Mouse (Mus musculus) liver, embryonic 18 days (tissue): ENCODE measurements around the gene Olfr119. TPM values are rescaled to one million over a fixed set of nuclear protein-coding genes. Genes with fewer than 3 reads are reported as not detected.

Source experiments
- polyA plus RNA-seq: library from polyadenylated mRNA; depleted of rRNA; stranded (reverse); fragments of >200 nt; gene quantifications from 2 replicates; pipeline ENCODE4 v1.2.3, GENCODE M21; 2012; rRNA removed

Olfr119 gene
- not detected in 2 replicates for polyA plus RNA-seq

DNA sequence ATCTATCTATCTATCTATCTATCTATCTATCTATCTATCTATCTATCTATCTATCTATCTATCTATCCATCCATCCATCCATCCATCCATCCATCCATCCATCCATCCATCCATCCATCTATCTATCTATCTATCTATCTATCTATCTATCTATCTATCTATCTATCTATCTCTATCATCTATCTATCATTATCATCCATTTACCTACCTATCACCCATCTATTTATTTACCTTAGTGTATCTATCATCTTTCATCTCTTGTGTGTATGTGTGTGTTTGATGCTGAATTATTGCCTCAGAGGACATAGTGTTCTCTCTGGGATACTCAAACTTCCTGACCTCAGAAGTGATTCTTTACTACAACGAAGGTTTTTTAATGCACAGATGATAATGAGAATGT lies at the start of gene Olfr119:
TSS of gene Olfr119 (plus strand) at position 301 of the 400 bp plus-strand sequence.

DNA sequence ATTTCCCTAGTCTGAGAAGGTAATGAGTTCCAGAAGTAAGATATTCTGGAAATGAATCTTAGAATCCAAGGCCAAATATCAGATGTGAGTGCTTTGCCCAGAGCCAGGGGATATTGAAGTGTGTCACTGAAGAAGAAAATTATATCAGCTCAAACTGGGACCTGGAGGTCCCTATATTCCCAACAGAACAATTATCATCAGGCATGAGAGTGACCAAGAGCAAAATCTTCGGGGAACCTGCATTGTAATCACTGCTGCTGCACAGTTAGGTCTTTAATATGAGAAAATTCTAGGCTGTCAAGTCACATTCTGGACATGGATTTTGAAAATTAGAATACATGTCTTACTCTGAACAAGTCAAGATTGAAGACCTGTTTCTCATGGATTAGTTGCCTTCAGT lies 32.7 kb upstream of the Olfr119 start, which contains the start of gene Olfr117:
TSS of gene Olfr117 (minus strand) at position 101 of the 400 bp plus-strand sequence.

DNA sequence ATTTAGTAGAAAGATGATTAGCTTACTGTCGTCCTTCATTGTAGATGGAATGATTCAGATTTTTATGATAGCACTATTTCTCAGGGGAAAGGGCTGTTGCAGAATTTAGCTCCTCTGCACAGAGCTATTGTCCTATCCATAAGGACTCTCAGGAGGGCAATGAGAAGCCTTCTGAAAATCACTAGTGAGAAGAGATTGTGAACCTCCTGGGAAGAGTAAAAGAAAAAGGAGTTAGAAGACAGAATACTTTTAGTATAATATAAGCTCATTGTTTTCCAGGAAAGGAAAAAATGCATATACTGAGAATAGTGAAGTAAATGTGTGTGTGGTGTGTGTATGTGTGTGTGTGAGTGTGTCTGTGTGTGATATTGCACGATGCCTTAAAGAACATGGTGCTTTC lies 29.7 kb upstream of the Olfr119 start, which contains the start of gene Olfr118:
TSS of gene Olfr118 (plus strand) at position 301 of the 400 bp plus-strand sequence.

DNA sequence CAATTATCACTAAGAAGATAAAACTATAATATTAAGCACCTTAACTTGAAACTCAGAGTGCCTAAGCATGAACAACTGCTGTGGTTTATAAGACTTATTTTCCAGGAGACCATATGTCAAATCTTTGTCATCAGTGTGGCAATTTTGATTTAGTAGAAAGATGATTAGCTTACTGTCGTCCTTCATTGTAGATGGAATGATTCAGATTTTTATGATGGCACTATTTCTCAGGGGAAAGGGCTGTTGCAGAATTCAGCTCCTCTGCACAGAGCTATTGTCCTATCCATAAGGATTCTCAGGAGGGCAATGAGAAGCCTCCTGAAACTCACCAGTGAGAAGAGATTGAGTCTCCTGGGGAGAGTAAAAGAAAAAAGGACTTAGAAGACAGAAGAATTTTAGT lies 25.1 kb downstream of the Olfr119 start, which contains the start of gene Olfr120:
TSS of gene Olfr120 (plus strand) at position 301 of the 400 bp plus-strand sequence.

Other genes starting within 250 kb of the Olfr119 start
- gene Olfr109, start 237.6 kb upstream of the Olfr119 start, polyA plus RNA-seq: not detected in 2 replicates
- gene H2-M2, start 213.0 kb upstream of the Olfr119 start, polyA plus RNA-seq: 0.06 TPM in 1 of 2 replicates, not detected in the other
- gene Olfr110, start 204.1 kb upstream of the Olfr119 start, polyA plus RNA-seq: 0.02 TPM in 1 of 2 replicates, not detected in the other
- gene Olfr111, start 188.5 kb upstream of the Olfr119 start, polyA plus RNA-seq: 0.03 and 0.04 TPM in 2 replicates
- not detected in 2 replicates for gene Olfr112, start 127.1 kb upstream of the Olfr119 start, polyA plus RNA-seq
- not detected in 2 replicates for gene Olfr113, start 118.9 kb upstream of the Olfr119 start, polyA plus RNA-seq
- gene Olfr114, start 103.8 kb upstream of the Olfr119 start, polyA plus RNA-seq: not detected in 2 replicates
- not detected in 2 replicates for gene Olfr115, start 69.5 kb upstream of the Olfr119 start, polyA plus RNA-seq
- gene Olfr116, start 69.4 kb upstream of the Olfr119 start, polyA plus RNA-seq: not detected in 2 replicates
- gene Olfr117, start 32.8 kb upstream of the Olfr119 start, polyA plus RNA-seq: not detected in 2 replicates
- gene Olfr118, start 29.6 kb upstream of the Olfr119 start, polyA plus RNA-seq: not detected in 2 replicates
- gene Olfr120, start 25.2 kb downstream of the Olfr119 start, polyA plus RNA-seq: not detected in 2 replicates
- not detected in 2 replicates for gene Olfr121, start 52.3 kb downstream of the Olfr119 start, polyA plus RNA-seq
- gene Olfr122, start 72.0 kb downstream of the Olfr119 start, polyA plus RNA-seq: not detected in 2 replicates
- gene Olfr123, start 97.0 kb downstream of the Olfr119 start, polyA plus RNA-seq: not detected in 2 replicates
- gene Olfr124, start 103.3 kb downstream of the Olfr119 start, polyA plus RNA-seq: not detected in 2 replicates
- gene Olfr125, start 136.4 kb downstream of the Olfr119 start, polyA plus RNA-seq: not detected in 2 replicates
- not detected in 2 replicates for gene Olfr126, start 150.9 kb downstream of the Olfr119 start, polyA plus RNA-seq
- gene Olfr127, start 203.9 kb downstream of the Olfr119 start, polyA plus RNA-seq: not detected in 2 replicates
- not detected in 2 replicates for gene Olfr128, start 224.0 kb downstream of the Olfr119 start, polyA plus RNA-seq